Mouse (Mus musculus) stomach, embryonic 16.5 days (tissue): ENCODE measurements at regions not wholly inside any gene's neighbourhood (a gene's known extent, or its start where the extent isn't known, plus 50 kb on each side); places are given as distances from the start of the nearest gene placed in this dataset.

Source experiments
- ATAC-seq: fragments of 200-750 bp; cut with Nextera tagmentation; 2 replicates; pipeline ENCODE4 v1.8.0; 2017; ENCODE audit warnings: moderate number of reproducible peaks, moderate TSS enrichment; ENCODE audit not compliant: insufficient read depth, low FRiP score
- H3K27ac ChIP-seq: fragments of 300-500 bp; sonication (generic); 2 replicates; pipeline ENCODE4 v1.5.1; 2014; ENCODE audit warnings: low read length
- H3K27me3 ChIP-seq: fragments of 300-500 bp; sonication (generic); 2 replicates; pipeline ENCODE4 v1.6.1; 2014; ENCODE audit warnings: low read length, control low read depth, mixed read lengths; ENCODE audit not compliant: control insufficient read depth, insufficient read depth
- H3K36me3 ChIP-seq: fragments of 300-500 bp; sonication (generic); 2 replicates; pipeline ENCODE4 v1.6.1; 2014; ENCODE audit warnings: low read length; ENCODE audit not compliant: control insufficient read depth, insufficient read depth
- H3K4me1 ChIP-seq: fragments of 300-500 bp; sonication (generic); 2 replicates; pipeline ENCODE4 v1.6.1; 2014; ENCODE audit warnings: low read length, control low read depth, mixed read lengths; ENCODE audit not compliant: control insufficient read depth, insufficient read depth
- H3K4me2 ChIP-seq: fragments of 300-500 bp; sonication (generic); 2 replicates; pipeline ENCODE4 v1.6.1; 2014; ENCODE audit warnings: low read depth, low read length, mixed read lengths
- H3K4me3 ChIP-seq: fragments of 300-500 bp; sonication (generic); replicated peaks from 2 replicates; pipeline ENCODE4 v1.5.1; 2014; ENCODE audit warnings: mild to moderate bottlenecking, low read length
- H3K9ac ChIP-seq: fragments of 300-500 bp; sonication (generic); 2 replicates; pipeline ENCODE4 v1.6.1; 2014; ENCODE audit warnings: low read length
- H3K9me3 ChIP-seq: fragments of 300-500 bp; sonication (generic); replicated peaks from 2 replicates; pipeline ENCODE4 v1.6.1; 2016; ENCODE audit warnings: low read length, control low read depth; ENCODE audit not compliant: control insufficient read depth
- WGBS: fragments of 180-500 bp; shearing (Covaris S2); extraction: QIAGEN DNeasy Blood & Tissue Kit; methylation state at CpG from one replicate; pipeline ENCODE4 v1.1.7; 2014; 5-methylcytosine and 5-hydroxymethylcytosine counted together

DNA sequence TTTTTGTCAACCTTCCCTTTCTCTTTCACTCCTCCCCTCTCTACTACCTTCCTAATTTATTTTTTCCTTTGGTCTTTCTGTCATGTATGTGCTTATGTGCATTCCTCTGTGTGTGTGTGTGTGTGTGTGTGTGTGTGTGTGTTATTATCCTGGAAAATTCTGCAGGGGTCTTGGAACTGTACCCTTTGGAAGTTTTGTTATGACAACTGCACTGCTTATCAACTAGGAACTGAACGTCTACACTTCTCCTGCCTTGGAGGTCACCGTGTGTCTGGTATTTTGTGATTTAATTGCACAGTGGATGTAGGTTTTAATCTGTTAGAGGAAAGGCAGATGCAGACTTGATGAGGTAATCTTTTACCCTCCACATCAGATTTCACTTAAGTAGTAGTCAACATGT lies 836.8 kb upstream of the Adgrl2 start:
- Histone ChIP-seq H3K27me3 (no peaks in the 10 kb centered on the region), H3K27ac (no peak overlapping the region), H3K36me3 (no peaks in the 10 kb centered on the region), H3K9ac (no peak overlapping the region), H3K4me1 (no peaks in the 10 kb centered on the region), H3K4me3 (no peak overlapping the region), H3K9me3 (no peaks in the 10 kb centered on the region), H3K4me2 (no peak overlapping the region)
- ATAC-seq, result no peak
- 45% methylated on average over 2 of the region's 2 CpGs for WGBS

DNA sequence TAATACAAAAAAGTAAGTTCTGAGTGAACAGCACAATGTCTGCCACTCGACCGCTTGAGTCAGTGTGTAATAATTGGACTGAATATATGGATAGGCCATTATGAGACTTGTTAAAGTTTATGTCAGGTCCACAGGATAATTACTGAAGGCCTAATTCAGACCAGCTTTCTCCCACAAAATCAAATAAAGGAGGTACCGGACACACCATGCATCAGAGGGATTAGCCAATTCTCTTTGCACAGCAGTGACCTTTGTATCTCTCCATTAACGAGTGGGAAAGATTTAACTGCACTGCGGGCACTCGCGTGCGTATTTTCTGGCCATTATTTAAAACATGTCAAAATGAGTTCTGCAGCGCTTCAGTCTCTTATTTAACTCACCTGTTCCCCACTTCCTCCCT lies 836.4 kb upstream of the Adgrl2 start:
- Histone ChIP-seq H3K27ac (no peak overlapping the region), H3K9me3 (no peaks in the 10 kb centered on the region), H3K27me3 (no peaks in the 10 kb centered on the region), H3K4me3 (no peak overlapping the region), H3K4me2 (no peak overlapping the region), H3K9ac (no peak overlapping the region), H3K4me1 (no peaks in the 10 kb centered on the region), H3K36me3 (no peaks in the 10 kb centered on the region)
- 47% methylated on average over 9 of the region's 9 CpGs for WGBS
- ATAC-seq, result no peak

DNA sequence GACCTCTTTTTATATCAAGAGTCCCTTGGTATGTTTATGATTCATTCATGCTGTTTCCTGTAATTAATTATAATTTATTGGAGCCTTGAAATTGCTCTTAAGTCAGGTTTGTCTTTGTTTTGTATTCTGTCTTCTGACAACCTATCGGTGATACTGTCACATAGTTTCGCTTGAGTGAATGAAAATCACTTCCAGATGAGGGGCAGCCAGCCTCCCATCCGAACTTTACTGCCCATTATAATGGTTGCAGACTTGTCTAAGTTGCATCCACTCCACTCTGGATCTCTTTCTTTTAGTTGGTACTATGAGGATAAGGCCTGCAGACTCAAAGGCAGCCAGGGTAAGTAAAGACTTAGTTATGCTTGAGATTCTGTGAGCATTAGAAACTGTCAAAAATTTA lies 830.3 kb upstream of the Adgrl2 start:
- Histone ChIP-seq H3K27ac (no peak overlapping the region), H3K4me1 (no peaks in the 10 kb centered on the region), H3K4me2 (no peak overlapping the region), H3K27me3 (no peaks in the 10 kb centered on the region), H3K36me3 (no peaks in the 10 kb centered on the region), H3K4me3 (no peak overlapping the region), H3K9me3 (no peaks in the 10 kb centered on the region), H3K9ac (no peak overlapping the region)
- no peak for ATAC-seq
- WGBS, result 88% methylated on average over 3 of the region's 3 CpGs

DNA sequence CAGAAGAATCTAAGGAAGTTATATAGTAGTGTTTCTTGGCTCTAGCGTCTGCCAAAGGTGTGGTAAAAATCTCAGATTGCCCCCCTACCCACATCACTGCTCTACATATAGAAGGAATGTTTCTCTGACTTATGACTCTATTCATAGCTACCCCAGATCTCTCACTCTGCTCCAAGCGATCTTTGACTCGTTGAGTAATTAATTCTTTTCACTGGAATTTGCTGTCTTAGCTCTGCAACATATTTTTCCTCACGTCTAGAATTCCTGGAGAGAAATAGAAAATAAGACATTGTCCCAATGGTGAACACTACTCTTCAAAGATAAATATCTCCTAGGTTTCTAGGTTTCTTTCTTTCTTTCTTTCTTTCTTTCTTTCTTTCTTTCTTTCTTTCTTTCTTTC lies 829.5 kb upstream of the Adgrl2 start:
- Histone ChIP-seq H3K4me1 (no peaks in the 10 kb centered on the region), H3K27ac (no peak overlapping the region), H3K36me3 (no peaks in the 10 kb centered on the region), H3K9ac (no peak overlapping the region), H3K27me3 (no peaks in the 10 kb centered on the region), H3K4me2 (no peak overlapping the region), H3K4me3 (no peak overlapping the region), H3K9me3 (no peaks in the 10 kb centered on the region)
- ATAC-seq, result no peak
- WGBS, result 57% methylated on average over 4 of the region's 4 CpGs

DNA sequence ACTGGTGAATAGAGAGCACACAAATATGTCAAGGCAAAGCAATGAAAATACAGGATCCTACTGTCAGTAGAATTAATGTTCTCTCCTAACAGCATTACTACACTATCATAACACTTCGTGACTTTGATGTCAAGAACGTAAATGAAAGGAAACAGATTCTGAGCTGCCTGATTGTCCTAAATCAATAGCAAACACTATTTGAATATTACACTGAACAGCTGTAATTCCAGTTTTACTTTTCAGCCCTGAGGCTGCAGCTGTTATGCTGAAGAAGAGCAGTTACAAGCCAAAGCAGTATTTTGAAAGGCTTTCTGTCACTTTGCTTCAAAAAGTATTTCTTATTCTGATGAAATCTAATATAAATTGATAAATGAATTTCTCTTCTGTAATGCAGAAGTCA lies 828.7 kb upstream of the Adgrl2 start:
- H3K4me3 ChIP-seq, result no peak overlapping the region
- H3K36me3 ChIP-seq, result no peaks in the 10 kb centered on the region
- no peaks in the 10 kb centered on the region for H3K9me3 ChIP-seq
- no peak overlapping the region for H3K4me2 ChIP-seq
- no peaks in the 10 kb centered on the region for H3K4me1 ChIP-seq
- no peaks in the 10 kb centered on the region for H3K27me3 ChIP-seq
- H3K9ac ChIP-seq, result no peak overlapping the region
- 46% methylated on average over 2 of the region's 2 CpGs for WGBS
- no peak for ATAC-seq
- no peak overlapping the region for H3K27ac ChIP-seq

DNA sequence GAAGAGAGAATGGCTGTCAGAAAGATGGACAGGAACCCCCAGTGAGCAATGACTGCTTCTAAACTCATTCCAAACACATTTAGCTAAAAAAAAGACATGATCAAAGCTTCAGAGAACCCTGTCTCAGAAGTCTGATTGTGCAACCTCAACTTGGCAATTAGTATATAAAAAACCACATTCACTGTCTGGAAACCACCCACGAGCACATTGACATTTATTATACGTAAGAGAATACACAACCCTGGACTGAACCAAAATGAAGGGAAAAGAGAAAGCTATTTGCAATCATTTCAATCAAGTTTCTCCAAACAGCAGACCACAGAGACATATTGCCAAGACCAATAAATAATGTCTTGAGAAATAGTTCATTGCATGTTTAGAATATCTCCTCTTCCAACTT lies 820.7 kb upstream of the Adgrl2 start:
- ATAC-seq, result no peak
- Histone ChIP-seq H3K9ac (no peak overlapping the region), H3K27me3 (no peaks in the 10 kb centered on the region), H3K4me2 (no peak overlapping the region), H3K36me3 (no peaks in the 10 kb centered on the region), H3K9me3 (no peaks in the 10 kb centered on the region), H3K27ac (no peak overlapping the region), H3K4me3 (no peak overlapping the region), H3K4me1 (no peaks in the 10 kb centered on the region)
- 42% methylated on average over 2 of the region's 2 CpGs for WGBS

DNA sequence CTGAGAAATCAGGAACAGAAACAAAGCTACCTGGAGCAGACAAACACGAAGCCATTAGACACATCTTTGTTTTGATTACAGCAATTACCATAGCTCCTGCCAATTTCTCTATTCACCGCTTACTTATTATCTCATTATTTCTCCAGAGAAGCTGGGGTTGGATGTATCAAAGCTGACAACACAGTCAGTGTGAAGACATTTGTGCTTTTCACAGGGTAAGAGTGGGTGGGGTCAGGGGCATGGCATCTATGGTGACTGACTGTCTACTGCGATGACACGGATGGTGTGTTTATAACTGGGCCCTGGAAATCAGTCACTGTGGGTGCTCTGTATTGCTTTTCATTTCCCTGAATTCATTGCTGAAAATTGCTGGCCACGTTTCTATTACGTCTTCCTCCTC lies 815.0 kb upstream of the Adgrl2 start:
- Histone ChIP-seq H3K27me3 (no peaks in the 10 kb centered on the region), H3K27ac (no peak overlapping the region), H3K4me2 (no peak overlapping the region), H3K4me1 (no peaks in the 10 kb centered on the region), H3K36me3 (no peaks in the 10 kb centered on the region), H3K4me3 (no peak overlapping the region), H3K9ac (no peak overlapping the region), H3K9me3 (no peaks in the 10 kb centered on the region)
- 68% methylated on average over 6 of the region's 6 CpGs for WGBS
- no peak for ATAC-seq

DNA sequence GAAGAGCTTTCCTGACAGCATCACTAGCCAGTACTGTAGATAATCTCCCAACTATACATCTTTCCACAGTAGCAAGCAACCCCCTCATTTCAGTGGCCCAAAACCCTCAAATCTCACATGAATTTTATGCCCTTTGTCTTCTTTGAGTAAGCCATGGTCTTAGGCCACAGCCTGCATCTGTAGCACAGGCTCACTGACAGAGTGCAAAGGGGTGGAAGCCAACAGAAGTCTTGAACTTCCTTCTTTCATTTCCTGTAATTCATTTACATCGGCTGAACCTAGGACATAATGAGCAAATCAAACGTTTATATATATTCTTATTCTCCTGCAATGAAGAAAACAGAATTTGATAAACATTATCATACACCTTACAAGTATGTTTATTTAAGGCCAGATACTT lies 805.8 kb upstream of the Adgrl2 start:
- H3K27ac ChIP-seq, result no peak overlapping the region
- no peaks in the 10 kb centered on the region for H3K9me3 ChIP-seq
- no peaks in the 10 kb centered on the region for H3K36me3 ChIP-seq
- no peak overlapping the region for H3K4me3 ChIP-seq
- no peak for ATAC-seq
- no peaks in the 10 kb centered on the region for H3K27me3 ChIP-seq
- WGBS, result 75% methylated on average over 2 of the region's 2 CpGs
- no peak overlapping the region for H3K4me2 ChIP-seq
- no peaks in the 10 kb centered on the region for H3K4me1 ChIP-seq
- no peak overlapping the region for H3K9ac ChIP-seq

DNA sequence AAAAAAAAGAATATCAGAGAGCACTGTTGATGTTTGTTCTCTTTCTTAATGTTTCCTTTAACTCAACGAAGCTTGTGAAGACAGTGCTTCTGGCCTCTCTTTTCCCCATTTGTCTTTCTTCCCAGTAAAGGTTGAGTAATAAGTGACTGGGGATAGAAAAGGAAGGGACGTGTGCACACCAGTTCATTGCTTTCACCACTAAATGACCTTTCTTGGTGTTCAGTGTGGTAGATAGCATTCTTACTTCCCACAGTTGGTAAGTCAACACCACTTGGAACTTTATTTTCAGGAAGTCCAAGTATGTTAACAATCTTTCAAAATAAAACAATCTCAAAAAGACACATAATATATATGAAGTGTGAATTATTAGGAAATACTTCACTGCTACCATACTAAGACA lies 801.2 kb upstream of the Adgrl2 start:
- Histone ChIP-seq H3K4me3 (no peak overlapping the region), H3K9me3 (no peaks in the 10 kb centered on the region), H3K27ac (no peak overlapping the region), H3K9ac (no peak overlapping the region), H3K4me1 (no peaks in the 10 kb centered on the region), H3K36me3 (no peaks in the 10 kb centered on the region), H3K4me2 (no peak overlapping the region), H3K27me3 (no peaks in the 10 kb centered on the region)
- 64% methylated on average over 2 of the region's 2 CpGs for WGBS
- no peak for ATAC-seq

DNA sequence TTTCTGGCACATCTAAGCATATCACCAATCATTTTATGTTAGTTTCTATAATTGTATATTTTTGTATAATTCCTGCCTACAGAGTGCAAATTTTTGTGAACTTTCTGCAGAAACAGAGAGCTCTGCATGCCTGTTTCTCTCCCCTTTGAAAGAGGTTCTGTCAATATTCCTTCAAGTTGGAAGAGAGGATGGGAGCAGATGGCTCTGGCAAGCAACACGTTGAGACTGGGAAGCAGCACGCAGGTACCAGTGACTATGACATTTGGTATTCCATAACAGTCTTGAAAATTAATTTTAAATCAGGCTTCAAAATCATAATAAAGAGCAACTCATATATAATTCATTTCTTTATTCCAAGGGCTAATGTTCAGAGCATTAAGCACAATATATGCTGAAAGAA lies 795.7 kb upstream of the Adgrl2 start:
- no peaks in the 10 kb centered on the region for H3K9me3 ChIP-seq
- no peak overlapping the region for H3K27ac ChIP-seq
- WGBS, result 76% methylated on average over 2 of the region's 2 CpGs
- H3K4me3 ChIP-seq, result no peak overlapping the region
- H3K4me2 ChIP-seq, result no peak overlapping the region
- no peaks in the 10 kb centered on the region for H3K4me1 ChIP-seq
- no peak overlapping the region for H3K9ac ChIP-seq
- no peaks in the 10 kb centered on the region for H3K36me3 ChIP-seq
- H3K27me3 ChIP-seq, result no peaks in the 10 kb centered on the region
- no peak for ATAC-seq
